Mouse (Mus musculus) small intestine, adult 2 months (tissue): ENCODE results near the gene Il12a.

Experiments
- CTCF ChIP-seq: fragments of 200-500 bp; IDR thresholded peaks from 2 replicates; pipeline ENCODE4 v1.5.1; 2012; ENCODE audit warnings: low read depth, mild to moderate bottlenecking, control low read depth, inconsistent platforms, low read length, moderate library complexity, mixed read lengths; ENCODE audit not compliant: insufficient replicate concordance, insufficient read length; ENCODE audit errors: extremely low read depth
- POLR2A ChIP-seq: fragments of 200-500 bp; IDR thresholded peaks from 2 replicates; pipeline ENCODE4 v1.6.1; 2012; ENCODE audit warnings: low read depth, mild to moderate bottlenecking, control low read depth, inconsistent platforms, low read length, moderate library complexity

GRCm38 (mm10) chr3:68684207-68684606, 6.2 kb upstream of the Il12a start:
- no peak for TF ChIP-seq POLR2A
- TF ChIP-seq CTCF: no peak
